Comparison of ENCODE assay signal across 8 mouse cellular contexts in the genomic region with DNA sequence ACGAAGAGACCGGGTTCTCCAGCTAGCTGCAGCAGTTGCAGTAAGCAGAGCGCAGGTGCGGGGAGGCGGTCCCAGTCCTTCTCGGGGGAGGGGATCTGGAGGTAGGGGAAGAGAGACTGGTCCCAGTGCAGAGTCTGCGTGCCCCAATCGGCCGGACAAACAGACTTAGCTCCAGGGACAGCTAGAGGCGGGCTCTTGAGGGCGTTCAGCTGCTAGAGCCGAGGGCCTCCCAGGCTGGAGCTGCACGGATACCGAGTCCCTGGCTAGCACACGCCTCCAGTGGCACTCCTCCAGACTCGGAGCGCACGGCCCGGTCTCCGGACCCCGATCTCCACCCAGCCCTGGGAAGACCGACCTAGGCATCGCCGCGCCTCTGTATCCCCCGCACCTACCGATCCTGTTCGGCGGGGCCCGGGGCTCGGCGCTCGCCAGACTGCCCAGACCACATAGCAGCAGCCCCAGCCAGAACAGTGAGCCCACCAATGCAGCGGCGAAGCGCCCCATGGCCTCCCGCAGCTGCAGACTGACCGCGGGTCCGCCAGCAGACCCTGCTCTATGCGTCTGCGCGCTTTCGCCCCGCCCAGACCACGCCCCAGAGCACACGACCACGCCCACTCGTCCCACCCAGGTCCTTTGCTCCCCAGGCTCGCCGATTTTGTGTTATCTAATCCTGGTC. TPM values are rescaled to one million over a fixed set of nuclear protein-coding genes. Genes with fewer than 3 reads are reported as not detected.
A peak's percentile ranks its signal among the peaks of the same experiment; 100 is the strongest.
DNase-seq lines count a peak whose midpoint lies in the region; ATAC-seq and TF ChIP-seq lines count a peak whose summit lies in the region.

Gene Pcyox1 (minus strand): TSS at position 574 of the 676 bp plus-strand sequence.

- DNase-seq in CD4-positive, CD25-positive, alpha-beta regulatory T cell, adult 2 months (ENCODE audit: low read depth, low spot score), result peak; percentile 89
- peak; percentile 90 for DNase-seq in kidney, postnatal 0 days (ENCODE audit: low spot score)
- DNase-seq in liver, adult 2 months (ENCODE audit: extremely low read depth, low read depth, low spot score), result peak; percentile 87
- peak; percentile 87 to 93 for DNase-seq in spleen, postnatal 4 days (ENCODE audit: low spot score in 2 of 2)

- peak within 1 kb of the TSS; percentile 87 for H3K4me3 ChIP-seq in brown adipose tissue, adult 24 weeks (ENCODE audit: insufficient read depth, low read depth, low read length)
- H3K4me3 ChIP-seq in heart, embryonic 12.5 days, result peak within 1 kb of the TSS; percentile 86
- H3K4me3 ChIP-seq in kidney, postnatal 0 days (replicated peaks; ENCODE audit: low read depth, low read length), result peak within 1 kb of the TSS; percentile 93
- H3K4me3 ChIP-seq in liver, adult 2 months (ENCODE audit: insufficient read depth, low read depth, low read length), result peak within 1 kb of the TSS; percentile 72
- peak within 1 kb of the TSS; percentile 68 for H3K4me3 ChIP-seq in myocyte

- H3K9ac ChIP-seq in heart, embryonic 12.5 days, result peak within 1 kb of the TSS; percentile 84
- peak within 1 kb of the TSS; percentile 93 for H3K9ac ChIP-seq in kidney, postnatal 0 days (ENCODE audit: low read depth, low read length)
- peak within 1 kb of the TSS; percentile 84 for H3K9ac ChIP-seq in liver, adult 2 months (ENCODE audit: low read depth, low read length)

- peak within 1 kb of the TSS; percentile 37 for H3ac ChIP-seq in myocyte (ENCODE audit: control insufficient read depth, insufficient read length)

- H3K79me2 ChIP-seq in liver, adult 2 months (ENCODE audit: control insufficient read depth, insufficient read depth, low read length), result peaks cover 8% of the 10 kb centered on the region; the same call in 1 of the 2 replicates
- H3K79me2 ChIP-seq in myocyte (ENCODE audit: control insufficient read depth, insufficient read depth), result peaks cover 14% of the 10 kb centered on the region

- TF ChIP-seq CTCF in kidney, postnatal 0 days (IDR thresholded peaks at IDR 0.05; ENCODE audit: low read depth), result peak; percentile 12; the same call in 1 of the 2 replicates
- no peak for TF ChIP-seq CTCF in liver, adult 2 months (IDR thresholded peaks at IDR 0.05; ENCODE audit: low read depth, low read length)

- H3K27ac ChIP-seq in brown adipose tissue, adult 24 weeks (replicated peaks; ENCODE audit: low read depth, low read length), result peak within 1 kb of the TSS; percentile 45
- H3K27ac ChIP-seq in heart, embryonic 12.5 days (ENCODE audit: poor library complexity, severe bottlenecking), result peak within 1 kb of the TSS; percentile 84
- H3K27ac ChIP-seq in kidney, postnatal 0 days, result peak within 1 kb of the TSS; percentile 91
- peak within 1 kb of the TSS; percentile 78 for H3K27ac ChIP-seq in liver, adult 2 months (replicated peaks; ENCODE audit: insufficient read depth, low read depth, low read length)

- peaks cover 22% of the 10 kb centered on the region for H3K36me3 ChIP-seq in heart, embryonic 12.5 days
- peaks cover 8% of the 10 kb centered on the region; the same call in 1 of the 2 replicates for H3K36me3 ChIP-seq in kidney, postnatal 0 days (ENCODE audit: insufficient read depth, low read length)
- H3K36me3 ChIP-seq in liver, adult 2 months (ENCODE audit: control insufficient read depth, insufficient read depth, low read length), result peaks cover 6% of the 10 kb centered on the region
- H3K36me3 ChIP-seq in myocyte (ENCODE audit: control insufficient read depth, insufficient read depth), result no peaks in the 10 kb centered on the region

- no peaks in the 10 kb centered on the region for H3K27me3 ChIP-seq in heart, embryonic 12.5 days (replicated peaks)
- no peaks in the 10 kb centered on the region for H3K27me3 ChIP-seq in kidney, postnatal 0 days (ENCODE audit: insufficient read depth, low read length)
- H3K27me3 ChIP-seq in liver, adult 2 months (ENCODE audit: control insufficient read depth, insufficient read depth, low read length), result no peaks in the 10 kb centered on the region
- H3K27me3 ChIP-seq in myocyte (ENCODE audit: control insufficient read depth, insufficient read depth, insufficient read length), result no peaks in the 10 kb centered on the region

- peaks cover 8% of the 10 kb centered on the region for H3K4me1 ChIP-seq in brown adipose tissue, adult 24 weeks (ENCODE audit: control insufficient read depth, insufficient read depth, insufficient read length, low read length)
- peaks cover 31% of the 10 kb centered on the region for H3K4me1 ChIP-seq in heart, embryonic 12.5 days (replicated peaks)
- H3K4me1 ChIP-seq in kidney, postnatal 0 days (replicated peaks; ENCODE audit: insufficient read depth, low read length), result peaks cover 20% of the 10 kb centered on the region; the same call in 1 of the 2 replicates
- peaks cover 9% of the 10 kb centered on the region for H3K4me1 ChIP-seq in liver, adult 2 months (ENCODE audit: control insufficient read depth, insufficient read depth, low read length)

- TF ChIP-seq POLR2A in liver, adult 2 months (IDR thresholded peaks at IDR 0.05; ENCODE audit: extremely low read depth, insufficient read depth, low read length), result peak; percentile 96
- TF ChIP-seq POLR2A in myocyte (IDR thresholded peaks at IDR 0.05; ENCODE audit: insufficient read length, low read depth), result peak; percentile 100

- peak within 1 kb of the TSS; percentile 90 for H3K4me2 ChIP-seq in heart, embryonic 12.5 days
- peak within 1 kb of the TSS; percentile 85 for H3K4me2 ChIP-seq in kidney, postnatal 0 days (ENCODE audit: low read length)
- H3K4me2 ChIP-seq in myocyte (ENCODE audit: low read depth), result peak within 1 kb of the TSS; percentile 95

- no peaks in the 10 kb centered on the region for H3K9me3 ChIP-seq in heart, embryonic 12.5 days (replicated peaks)
- H3K9me3 ChIP-seq in kidney, postnatal 0 days (replicated peaks; ENCODE audit: low read length), result no peaks in the 10 kb centered on the region

- WGBS in heart, embryonic 12.5 days, result under 1% methylated on average over 50 of the region's 51 CpGs
- WGBS in kidney, postnatal 0 days, result under 1% methylated on average over 51 of the region's 51 CpGs
- WGBS in liver, adult 2 months, result 1% methylated on average over 51 of the region's 51 CpGs

- ATAC-seq in erythroid progenitor cell, adult 5-6 weeks (replicated peaks; ENCODE audit: low FRiP score, poor library complexity, severe bottlenecking), result peak; percentile 80
- peak; percentile 93 for ATAC-seq in heart, embryonic 12.5 days (ENCODE audit: insufficient number of reproducible peaks, low FRiP score)
- ATAC-seq in kidney, postnatal 0 days (replicated peaks; ENCODE audit: low FRiP score, low read depth), result peak; percentile 91

TF ChIP-seq in myocyte, 11 proteins besides CTCF, POLR2A, EP300 and RAD21:
- no peak for TF ChIP-seq SRF (IDR thresholded peaks at IDR 0.05; ENCODE audit: control insufficient read depth, insufficient read length, low read depth)
- no peak for TF ChIP-seq E2F4 (IDR thresholded peaks at IDR 0.05; ENCODE audit: insufficient read depth)
- peak; percentile 100 for TF ChIP-seq POLR2AphosphoS2 (IDR thresholded peaks at IDR 0.05; ENCODE audit: insufficient read length, low read depth)
- no peak for TF ChIP-seq TCF12 (IDR thresholded peaks at IDR 0.05; ENCODE audit: insufficient read depth, poor library complexity, severe bottlenecking)
- TF ChIP-seq CEBPB (IDR thresholded peaks at IDR 0.05; ENCODE audit: insufficient read depth, poor library complexity, severe bottlenecking), result no peak
- no peak for TF ChIP-seq MAX (IDR thresholded peaks at IDR 0.05; ENCODE audit: low read depth)
- peak in 2 of 3 experiments; percentile 58 to 72 for TF ChIP-seq MYOG (IDR thresholded peaks at IDR 0.05; ENCODE audit: control insufficient read depth in 1 of 3, insufficient read depth in 1 of 3, insufficient read length in 2 of 3, low read depth in 2 of 3)
- TF ChIP-seq USF1 (IDR thresholded peaks at IDR 0.05; ENCODE audit: low read depth), result no peak
- peak in 2 of 3 experiments; percentile 41 to 73 for TF ChIP-seq MYOD1 (IDR thresholded peaks at IDR 0.05; ENCODE audit: control insufficient read depth in 1 of 3, insufficient read length in 2 of 3, low read depth in 2 of 3)
- no peak for TF ChIP-seq REST (IDR thresholded peaks at IDR 0.05; ENCODE audit: insufficient read depth, insufficient read length)

RNA-seq across cellular contexts. Expression of gene Pcyox1, which starts in this region (rescaled TPM):
- 65.9 and 131 TPM in 2 replicates for polyA plus RNA-seq in brown adipose tissue, adult 24 weeks (2012; ENCODE audit: insufficient read depth, insufficient read length, missing spikeins)
- 10.9 and 15.1 TPM in 2 replicates for total RNA-seq in erythroid progenitor cell, adult 5-6 weeks (2015; ENCODE audit: low replicate concordance)
- total RNA-seq in erythroid progenitor cell, adult 5-6 weeks (2017; ENCODE audit: low replicate concordance), result 8.0 and 8.5 TPM in 2 replicates
- polyA plus RNA-seq in heart, embryonic 12.5 days (2016; fragmentation: Nextera tagmentation; extraction: Ambion mirVana), result 59.4 and 64.7 TPM in 2 replicates
- polyA plus RNA-seq in kidney, postnatal 0 days (2015; fragmentation: Nextera tagmentation; extraction: Ambion mirVana), result 110 and 111 TPM in 2 replicates
- total RNA-seq in liver, adult 2 months (2014; rRNA removed), result 96.5 and 102 TPM in 2 replicates
- 60.4 and 74.6 TPM in 2 replicates for polyA plus RNA-seq in liver, adult 2 months (2012; rRNA removed)
- 25.1 TPM for polyA plus RNA-seq in myocyte (2012; fragmentation: generic; extraction: Trizol)

Comparison
In these comparisons a context has a peak if more than half of its experiments do, and no peak if none do; other contexts are left out.
1. Peak in every context shown above with its lines: DNase-seq, ATAC-seq, H3K4me3 ChIP-seq and H3K27ac ChIP-seq.